Mouse (Mus musculus) cerebellum, postnatal 4 days (tissue): ENCODE results near the gene Hunk.

ENCODE experiments used
- DNase-seq, 2 experiments: peaks; one replicate each; pipeline ENCODE4 v3.0.0; 2022; ENCODE audit warnings: low spot score in 2 of 2, mixed read lengths in 1 of 2

Hunk gene

GRCm38 (mm10) chr16:90385688-90386513 is at the start of gene Hunk:
Hunk (plus strand) TSS chr16:90386013.
- peak; percentile 52 to 71 for DNase-seq

- no peak for DNase-seq
These were observed 46.8 kb upstream of the Hunk start for GRCm38 (mm10) chr16:90339026-90339425.

DNA sequence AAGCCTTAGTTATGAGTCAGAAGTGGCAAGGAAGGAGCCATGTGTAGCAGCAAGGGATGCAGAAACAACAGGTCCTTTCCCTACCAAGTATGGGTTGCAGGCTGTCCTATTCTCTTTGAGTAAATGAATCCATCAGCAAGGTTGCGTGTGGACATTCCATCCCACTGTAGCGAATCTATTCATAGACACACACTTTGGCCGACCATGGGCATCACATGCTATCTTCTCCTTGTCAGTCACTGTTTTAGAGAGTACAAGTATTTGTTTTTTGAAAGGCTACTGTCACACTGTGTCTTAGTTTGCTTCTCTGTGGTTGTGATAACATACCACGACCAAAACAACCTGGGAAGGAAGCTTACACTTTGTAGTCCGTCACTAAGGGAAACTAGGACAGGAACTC is 44.7 kb upstream of the Hunk start:
- no peak for DNase-seq

- DNase-seq: peak; percentile 35 to 70
These were observed 35.9 kb upstream of the Hunk start for GRCm38 (mm10) chr16:90349700-90350548.

- DNase-seq: no peak
These were observed 34.1 kb upstream of the Hunk start for GRCm38 (mm10) chr16:90351726-90352125.

DNA sequence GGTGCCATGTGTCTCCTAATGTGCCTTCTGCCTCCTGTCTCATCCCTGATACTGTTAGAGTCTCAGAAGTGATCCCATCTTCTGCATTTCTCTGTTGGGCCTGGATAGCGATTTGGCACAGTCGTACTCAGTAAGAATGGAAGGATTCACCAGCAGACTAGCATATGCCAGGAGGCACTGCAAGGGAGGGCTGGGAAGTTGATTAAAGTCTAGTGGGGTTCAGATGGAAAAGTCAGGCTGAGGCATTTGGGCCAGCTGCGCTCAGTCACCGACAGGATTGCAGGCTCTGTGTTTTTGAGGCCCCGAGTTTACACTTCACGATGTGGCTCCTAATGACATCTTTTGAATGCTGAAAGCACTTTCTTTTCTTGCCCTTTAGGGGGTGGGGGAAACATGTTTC is 33.1 kb upstream of the Hunk start:
- no peak for DNase-seq

DNA sequence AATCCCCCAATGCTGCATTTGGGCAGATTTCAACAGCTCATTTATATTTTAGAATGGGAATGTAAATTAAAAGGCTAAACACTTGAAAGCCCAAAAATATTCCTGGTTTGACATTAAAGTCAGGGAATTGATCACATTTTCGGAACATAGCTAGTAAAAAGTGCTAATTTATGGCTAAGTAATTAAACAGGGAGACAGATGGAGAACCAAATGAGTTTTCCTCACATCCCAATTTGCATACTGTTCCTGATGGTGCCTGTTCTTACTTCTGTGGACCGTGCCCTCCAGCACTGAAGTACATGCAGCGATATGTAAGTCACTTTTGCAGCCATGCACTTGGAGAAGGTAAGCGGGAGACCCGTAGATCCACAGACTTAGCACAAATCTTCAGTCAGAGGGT is 32.7 kb upstream of the Hunk start:
- DNase-seq: no peak

DNA sequence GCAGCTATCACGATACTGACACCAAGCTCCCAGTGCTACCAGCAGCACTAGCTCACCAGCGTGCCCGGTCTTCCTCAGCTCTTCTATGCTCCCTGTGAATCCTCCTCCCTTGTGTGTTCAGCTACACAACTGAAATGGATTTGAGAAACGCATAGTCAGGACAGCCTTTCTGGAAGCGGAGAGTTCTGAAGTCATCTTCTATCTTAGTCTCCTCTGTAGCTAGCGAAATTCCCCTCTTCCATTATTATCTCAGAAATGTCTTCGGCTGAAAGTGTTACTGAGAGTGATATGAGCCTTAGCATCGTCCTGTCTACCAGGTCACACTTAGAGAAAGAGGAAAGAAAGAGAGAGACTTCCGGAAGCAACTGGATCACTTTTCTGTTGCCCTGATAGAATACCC is 26.5 kb upstream of the Hunk start:
- DNase-seq: no peak

DNA sequence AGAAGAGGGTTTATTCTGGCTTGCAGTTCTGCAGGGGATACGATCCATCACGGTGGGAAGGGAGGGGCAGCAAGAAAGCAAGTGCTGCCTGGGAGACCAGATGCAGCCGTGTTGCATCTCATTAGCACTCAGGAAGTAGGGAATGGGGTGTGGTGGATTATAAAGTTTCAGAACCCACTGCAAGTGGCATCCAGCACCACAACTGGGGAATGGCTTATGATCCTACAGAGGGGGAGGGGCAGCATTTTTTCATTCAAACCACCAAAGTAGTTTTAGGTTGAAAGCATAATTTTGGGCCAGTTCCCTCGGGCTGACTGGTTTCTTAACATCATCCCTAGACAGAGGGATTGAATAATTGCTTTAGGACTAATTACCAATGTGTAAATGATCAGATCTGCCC is 26.1 kb upstream of the Hunk start:
- DNase-seq: no peak

- no peak for DNase-seq
These were observed 25.5 kb upstream of the Hunk start for GRCm38 (mm10) chr16:90360327-90360726.

GRCm38 (mm10) chr16:90362926-90363325 is 22.9 kb upstream of the Hunk start:
- DNase-seq: no peak

DNA sequence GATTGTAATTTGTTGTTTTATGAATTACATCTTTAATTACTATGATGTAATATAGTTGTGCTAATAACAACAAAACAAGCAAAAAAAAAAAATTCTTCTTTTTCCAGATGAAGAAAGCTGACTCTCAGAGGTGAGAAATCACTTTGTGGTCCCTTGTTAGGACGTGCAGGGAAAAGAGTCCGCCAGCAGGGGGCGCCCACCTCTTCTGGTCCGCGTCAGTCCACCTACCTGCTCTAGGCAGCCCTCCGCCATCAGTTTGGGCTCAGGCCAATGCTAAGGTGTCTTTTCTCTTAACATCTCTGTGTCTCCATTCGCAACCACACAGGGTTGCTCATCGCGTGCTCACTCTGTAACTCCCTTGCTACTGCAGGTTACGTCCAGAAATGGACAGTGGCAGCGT is 5.9 kb upstream of the Hunk start:
- peak; percentile 68 to 85 for DNase-seq

- DNase-seq: peak in 1 of 2 experiments; percentile 31
These were observed 4.2 kb upstream of the Hunk start for GRCm38 (mm10) chr16:90381633-90382032.

DNA sequence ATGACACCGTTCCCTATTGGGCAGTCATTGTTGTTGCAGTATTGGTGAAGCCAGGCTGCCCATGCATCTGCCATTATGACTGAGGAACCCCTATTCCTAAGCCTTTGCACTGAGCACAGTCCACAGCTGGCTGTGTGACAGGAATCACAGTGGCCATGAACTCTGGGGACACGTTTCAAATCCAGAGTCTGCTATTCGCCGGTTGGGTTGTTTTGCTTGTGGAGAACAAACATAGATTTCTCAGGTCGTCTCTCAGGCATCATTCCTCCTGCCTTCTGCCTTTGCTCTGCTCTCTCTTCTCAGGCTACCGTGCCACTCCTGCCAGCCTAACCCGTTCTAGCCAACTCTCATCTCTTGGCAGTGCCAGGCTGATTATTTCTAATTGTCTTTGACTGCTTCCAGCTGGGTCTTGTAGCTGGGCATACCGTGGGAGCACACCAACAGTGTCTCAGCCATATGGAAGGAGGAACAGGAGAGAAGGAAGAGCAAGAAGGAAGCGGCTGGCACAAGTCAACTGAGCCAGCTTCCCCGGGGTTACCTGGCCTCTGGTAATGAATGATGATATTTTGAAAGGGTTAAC is 3.0 kb upstream of the Hunk start:
- DNase-seq: peak in 1 of 2 experiments; percentile 57

GRCm38 (mm10) chr16:90384058-90384457 is 1.8 kb upstream of the Hunk start:
- no peak for DNase-seq

DNA sequence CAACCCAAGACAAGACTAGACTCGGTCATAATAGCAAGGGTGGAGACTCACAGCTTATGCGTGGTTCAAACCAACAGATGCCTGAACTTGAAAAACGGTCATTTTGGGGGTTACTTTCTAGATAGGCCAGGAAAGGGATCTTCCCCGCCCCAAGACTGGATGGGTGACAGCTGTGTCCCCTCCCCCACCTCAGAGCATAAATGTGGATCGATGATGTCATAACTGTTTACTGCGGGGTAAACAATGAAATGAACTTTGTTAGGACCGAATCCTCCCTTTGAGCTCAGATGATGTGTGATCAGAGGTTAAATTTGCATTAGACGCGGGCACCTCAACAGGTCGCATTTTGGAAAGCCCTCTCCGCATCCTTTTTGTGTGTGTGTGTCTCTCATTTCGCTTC is 967 bp upstream of the Hunk start:
- DNase-seq: peak in 1 of 2 experiments; percentile 31

DNA sequence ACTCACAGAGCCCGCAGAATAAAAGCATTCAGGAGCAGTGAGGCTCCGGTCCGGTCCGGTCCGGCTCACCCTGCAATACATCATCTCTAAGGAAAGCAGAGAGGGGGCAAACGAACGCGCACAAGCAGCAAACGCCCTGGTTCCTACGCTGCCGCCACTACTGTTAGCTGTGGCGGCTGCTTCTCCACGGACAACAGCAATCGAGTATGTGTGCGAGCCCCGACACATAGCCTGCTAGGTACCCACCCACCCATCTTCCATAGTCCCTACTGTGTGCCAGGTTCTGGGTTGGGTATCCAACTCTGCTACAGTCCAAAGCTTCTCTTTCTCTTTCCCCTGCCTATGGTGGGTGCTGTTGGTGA is 506 bp upstream of the Hunk start:
- DNase-seq: no peak

DNA sequence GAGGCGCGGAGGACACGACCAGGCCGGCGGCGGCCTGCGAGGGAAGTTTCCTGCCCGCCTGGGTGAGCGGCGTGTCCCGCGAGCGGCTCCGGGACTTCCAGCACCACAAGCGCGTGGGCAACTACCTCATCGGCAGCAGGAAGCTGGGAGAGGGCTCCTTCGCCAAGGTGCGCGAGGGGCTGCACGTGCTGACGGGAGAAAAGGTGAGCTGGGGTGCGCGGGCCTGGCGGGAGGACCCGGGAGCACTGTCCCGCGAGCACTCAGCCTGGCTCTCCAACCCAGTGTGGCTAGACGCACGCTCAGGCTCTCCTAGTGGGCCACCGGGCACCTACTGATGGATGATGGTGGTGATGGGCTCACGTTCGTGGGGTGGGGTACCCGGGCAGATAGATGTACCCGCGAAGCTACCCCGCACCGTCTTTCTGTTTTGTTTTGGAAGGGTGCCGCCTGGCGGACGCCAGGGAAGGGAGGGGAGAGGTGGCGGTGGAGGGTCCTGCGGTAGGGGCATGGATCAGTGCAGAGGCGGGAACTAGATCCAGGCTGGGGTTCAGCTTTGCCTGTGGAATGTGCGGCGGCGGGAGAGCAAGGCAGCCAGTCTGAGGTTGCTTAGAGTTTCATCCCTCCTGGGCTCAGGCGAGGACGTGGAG is 824 bp downstream of the Hunk start:
- DNase-seq: peak in 1 of 2 experiments; percentile 59

DNA sequence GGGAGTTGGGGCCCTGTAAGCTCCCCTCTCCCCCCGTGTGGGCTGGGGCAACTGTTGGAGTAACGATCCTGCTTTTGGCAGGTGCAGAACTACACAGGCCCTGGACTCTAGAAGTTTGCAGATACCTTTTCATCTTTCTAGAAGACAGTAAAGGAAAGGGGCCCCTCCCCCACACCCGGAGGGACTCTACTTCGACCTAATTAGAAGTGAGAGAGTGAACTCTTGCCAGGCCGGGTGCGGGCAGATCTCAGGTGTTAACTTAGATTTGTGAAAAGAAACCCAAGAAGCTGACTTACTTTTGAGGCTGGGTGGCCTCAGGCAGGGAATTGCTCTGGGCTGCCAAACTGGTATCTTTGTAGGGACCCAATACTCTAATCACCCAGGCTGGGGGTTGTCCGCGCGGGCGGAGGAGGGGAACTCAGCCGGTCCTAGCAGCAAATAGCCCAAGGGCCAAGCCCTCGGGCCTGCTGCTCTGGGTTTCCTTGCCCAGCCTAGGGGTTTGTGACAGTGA is 1.4 kb downstream of the Hunk start:
- DNase-seq: peak in 1 of 2 experiments; percentile 42

GRCm38 (mm10) chr16:90387961-90388360 is 2.1 kb downstream of the Hunk start:
- DNase-seq: no peak

DNA sequence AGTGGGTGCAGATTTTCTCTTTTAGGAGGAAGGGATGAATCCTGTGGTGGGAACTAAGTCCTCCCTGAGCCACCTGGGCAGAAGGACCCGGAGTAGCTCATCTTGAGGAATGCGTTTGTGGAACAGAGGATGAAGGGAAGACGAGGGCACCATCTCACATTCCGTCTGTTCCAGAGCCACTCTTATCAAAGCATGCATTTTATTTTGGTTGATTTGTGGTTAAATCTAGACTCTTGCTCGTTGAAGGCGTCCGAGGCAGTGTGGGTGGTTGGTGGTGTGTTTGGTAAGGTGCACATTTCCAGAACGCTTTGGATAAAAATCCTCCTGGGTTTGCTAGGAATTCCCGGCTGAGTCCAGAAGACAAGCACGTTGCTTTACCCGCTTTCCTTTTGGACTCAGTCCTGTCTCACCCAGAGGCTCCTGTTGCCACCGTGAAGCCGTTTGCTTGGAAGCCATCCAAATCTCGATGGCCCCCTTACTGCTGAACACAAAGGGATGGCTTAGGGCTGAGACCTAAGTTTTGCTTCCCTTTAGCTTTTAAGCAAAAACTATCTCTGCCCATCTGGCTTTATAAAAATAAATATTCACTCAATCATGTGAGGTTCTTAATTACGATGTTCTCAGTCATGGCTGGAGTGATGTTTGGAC is 3.4 kb downstream of the Hunk start:
- no peak for DNase-seq
